Mouse (Mus musculus): ENCODE results near the gene Ankra2.

Ankra2 gene

DNA sequence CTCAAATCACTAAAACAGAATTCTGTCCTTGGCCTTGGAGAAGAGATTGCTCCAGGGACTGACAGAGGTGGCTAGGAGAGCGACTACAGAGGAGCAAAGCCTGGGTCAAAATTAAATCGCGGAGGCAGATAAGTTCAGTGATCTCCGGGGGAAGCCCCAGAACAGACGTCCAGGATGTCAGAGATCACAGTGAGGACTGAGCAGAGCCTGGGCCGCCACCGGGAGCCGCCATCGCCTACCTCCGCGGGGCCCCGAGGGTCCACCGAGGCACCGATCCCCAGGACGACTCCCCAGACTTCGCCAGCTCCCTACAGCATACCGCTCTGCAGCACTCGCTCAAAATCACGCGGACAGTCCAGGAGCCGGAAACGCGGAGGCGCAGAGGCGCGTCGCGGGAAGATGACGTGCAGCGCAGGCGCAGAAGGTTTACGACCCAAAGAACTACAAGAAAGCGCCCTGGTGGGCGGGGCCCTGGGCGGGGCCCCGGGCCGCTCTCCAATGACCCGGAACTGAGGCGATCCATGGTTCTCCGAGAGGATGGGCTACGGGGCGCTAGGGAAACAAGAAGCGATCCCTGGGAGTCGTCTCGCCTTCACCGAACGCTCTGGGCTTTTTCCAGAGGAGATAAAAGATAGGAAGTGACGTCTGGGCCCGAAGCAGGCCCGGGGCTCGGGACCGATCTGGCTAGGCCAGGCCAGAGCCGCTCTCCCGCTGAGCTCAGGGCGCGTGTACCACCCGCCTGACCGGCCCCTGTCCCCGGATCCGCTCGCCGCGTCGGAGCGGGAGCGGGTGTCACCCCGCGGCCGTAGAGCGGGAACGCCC lies at the start of gene Ankra2, which contains the start of gene Utp15:
Gene Ankra2, plus strand, starts transcription at position 439 of the 822 bp plus-strand sequence.
Gene Utp15, minus strand, starts transcription at position 406 of the 822 bp plus-strand sequence.
- DNase-seq (ENCODE audit: low spot score in 2 of 2): peak; percentile 94 to 97

DNA sequence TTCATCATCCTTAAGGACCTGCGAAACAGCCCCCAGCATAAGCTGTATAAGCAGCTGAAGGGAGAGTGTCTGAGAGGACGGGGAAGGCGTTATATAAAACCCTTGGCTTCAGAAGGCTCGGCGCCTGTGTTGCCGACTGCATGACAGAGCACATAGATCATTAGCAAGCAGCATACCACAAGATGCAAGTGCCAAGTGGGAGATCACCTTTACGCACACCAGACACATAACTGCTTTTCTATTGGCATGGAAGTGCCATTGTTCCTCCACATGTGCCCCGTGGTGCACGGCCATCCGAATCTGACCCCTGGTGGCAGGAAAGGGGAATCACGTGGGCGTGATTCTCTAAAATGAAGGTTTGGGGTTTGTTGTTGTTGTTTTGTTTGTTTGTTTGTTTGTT lies 40.0 kb upstream of the Ankra2 start:
- no peak for DNase-seq (ENCODE audit: low spot score in 2 of 2)

DNA sequence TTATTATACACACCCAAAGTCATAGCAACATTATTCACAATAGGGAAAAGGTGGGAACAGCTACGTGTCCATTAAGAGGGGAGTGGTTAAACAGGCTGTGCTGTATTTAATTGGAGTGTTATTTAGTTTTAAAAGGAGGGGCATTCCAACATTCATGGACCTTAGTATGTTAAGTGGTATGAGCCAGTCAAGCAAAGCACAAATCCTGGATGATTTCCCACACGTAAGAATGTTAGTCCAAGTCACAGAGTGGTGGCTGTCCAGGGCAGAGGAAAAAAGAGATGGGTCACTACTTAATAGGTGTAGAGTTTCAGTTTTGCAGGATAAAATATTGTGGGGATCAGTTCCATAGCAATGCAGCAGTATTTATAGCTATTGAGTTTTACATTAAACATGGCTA lies 36.6 kb upstream of the Ankra2 start:
- no peak for DNase-seq (ENCODE audit: low spot score in 2 of 2)

DNA sequence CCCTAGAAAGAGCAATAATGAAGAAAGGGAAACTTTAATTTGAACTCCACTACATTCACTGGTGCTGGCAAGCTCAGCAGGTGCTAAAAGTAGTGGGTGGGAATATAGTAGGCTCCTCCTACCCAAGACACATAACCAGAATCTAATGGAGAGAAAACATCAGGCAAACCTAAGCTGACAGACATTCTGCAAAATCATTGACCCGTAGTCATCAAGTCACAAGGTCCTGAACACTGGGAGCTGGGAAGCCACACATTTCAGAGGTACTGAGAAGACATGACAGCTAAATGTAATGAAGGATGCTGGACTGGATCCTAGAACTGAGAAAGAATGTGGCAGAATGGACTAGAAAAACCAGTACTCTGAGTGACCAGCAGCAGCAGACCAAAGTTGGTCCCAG lies 32.4 kb upstream of the Ankra2 start:
- no peak for DNase-seq (ENCODE audit: low spot score in 2 of 2)

DNA sequence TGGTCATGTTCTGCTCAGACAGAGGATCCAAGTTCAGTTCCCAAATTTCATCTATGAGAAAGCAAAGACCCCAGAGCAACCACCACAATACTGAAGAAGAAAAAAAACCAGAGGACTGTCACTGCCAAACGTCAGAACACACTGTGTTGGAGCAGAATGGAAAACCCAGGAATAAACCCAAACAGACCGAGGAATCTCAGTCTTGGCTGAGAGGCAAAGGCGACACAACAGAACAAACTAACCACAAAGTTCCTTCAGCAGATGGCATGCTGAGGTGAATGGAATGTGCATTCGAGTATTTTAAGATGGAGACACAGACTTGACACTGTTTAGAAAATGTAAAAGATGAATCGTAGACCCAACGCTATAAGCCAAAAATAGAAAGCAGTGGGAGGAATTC lies 27.4 kb upstream of the Ankra2 start:
- DNase-seq (ENCODE audit: low spot score in 2 of 2): no peak

DNA sequence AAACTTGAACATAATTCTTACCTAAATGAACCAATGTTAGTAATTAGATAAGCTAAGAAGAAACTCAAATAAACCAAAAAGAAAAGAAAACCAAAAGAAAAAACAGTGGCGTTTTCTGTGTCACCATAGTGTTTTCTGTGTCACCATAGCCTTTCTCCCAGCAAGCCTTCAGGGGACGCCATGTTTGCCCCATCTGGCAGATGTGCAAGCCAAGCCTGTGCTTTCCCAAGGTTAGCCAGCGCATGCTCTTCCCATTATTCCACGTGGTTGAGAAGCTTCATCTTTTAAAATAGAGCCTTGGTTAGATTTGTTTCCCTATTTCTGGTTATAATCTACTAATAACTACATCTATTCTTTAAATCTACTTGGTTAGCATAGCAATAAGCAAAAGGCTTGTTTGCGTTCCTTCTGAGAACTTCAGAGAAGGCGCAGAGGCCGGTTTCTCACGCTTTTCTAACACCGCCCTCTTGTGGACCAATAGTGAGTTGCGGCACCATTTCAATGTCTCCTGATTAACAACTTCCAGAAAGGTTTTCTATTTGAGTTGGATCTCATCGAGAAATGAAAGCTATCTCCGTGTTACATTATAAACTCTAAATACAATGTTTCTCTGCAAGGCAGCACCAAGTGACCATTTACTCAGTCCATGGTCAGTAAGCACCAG lies 22.8 kb upstream of the Ankra2 start:
- DNase-seq (ENCODE audit: low spot score in 2 of 2): peak in 1 of 2 experiments; percentile 18

DNA sequence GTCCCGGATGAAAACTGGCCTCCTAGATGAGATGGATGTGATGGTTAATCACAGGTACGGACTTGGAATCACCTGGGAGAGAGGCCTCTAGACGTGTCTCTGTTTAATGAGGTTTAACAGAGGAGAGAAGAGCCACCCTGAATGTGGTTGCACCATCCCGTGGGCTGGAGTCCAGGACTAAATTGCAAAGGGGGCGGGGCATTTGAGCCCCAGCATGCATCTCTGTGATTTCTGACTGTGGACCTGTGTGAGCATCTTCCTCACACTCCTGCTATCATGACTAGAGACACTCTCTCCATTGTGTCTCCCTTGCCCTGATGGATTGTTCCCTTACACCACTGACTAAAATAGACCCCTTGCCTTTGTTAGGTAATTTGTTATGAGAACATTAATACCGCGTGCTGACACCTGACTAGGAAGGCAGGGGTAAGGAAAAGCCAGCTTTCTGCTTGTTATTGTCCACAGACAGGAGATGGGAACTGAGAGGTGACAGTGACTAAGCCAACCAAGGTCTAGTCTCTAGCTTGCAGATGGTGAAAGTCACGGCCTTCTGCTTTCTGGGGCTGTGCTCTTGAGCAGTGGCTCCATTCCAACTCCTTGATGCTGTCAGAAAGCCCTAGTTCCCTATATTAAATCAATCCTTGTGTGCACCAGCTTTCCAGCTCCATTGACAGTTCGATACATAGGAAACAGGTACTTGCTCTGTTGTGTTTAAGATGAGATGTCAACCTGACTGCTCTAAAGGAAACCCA lies 21.2 kb upstream of the Ankra2 start:
- no peak for DNase-seq (ENCODE audit: low spot score in 2 of 2)

DNA sequence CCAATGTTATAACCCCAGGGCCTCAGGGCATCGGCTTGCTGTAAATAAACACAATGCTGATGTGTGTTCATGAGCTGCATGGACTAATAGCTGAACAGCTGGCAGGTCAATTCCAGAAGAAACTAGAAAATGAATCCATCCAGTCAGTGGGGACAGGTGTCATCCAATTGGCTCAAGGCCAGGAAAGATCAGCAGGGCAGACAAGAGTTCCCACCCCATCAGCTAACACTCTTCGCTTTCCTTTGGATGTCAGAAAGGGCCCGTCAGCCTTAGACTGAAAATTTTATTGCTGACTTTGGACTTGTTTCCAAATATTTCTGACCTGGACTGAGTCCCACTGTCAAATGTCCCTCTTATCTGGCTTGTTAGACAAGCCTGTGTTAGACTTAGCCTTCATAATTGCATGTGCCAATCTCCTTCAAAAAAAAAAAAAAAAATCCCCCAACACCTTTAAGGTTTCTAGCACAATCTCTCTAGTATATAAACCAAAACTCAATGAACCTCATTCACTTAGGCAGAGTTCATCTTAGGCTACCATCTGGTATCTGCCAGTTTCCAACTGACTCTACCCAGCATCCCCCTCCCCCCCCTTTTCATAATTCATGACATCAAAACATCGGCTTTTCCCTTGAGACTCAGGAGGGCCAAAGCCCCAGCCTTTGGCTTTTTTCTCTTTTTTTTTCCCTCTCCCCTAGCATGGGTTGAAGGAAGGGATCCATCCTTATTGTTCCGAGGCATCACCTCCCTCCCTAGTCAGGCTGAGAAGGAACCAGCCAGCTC lies 18.1 kb upstream of the Ankra2 start:
- no peak for DNase-seq (ENCODE audit: low spot score in 2 of 2)

DNA sequence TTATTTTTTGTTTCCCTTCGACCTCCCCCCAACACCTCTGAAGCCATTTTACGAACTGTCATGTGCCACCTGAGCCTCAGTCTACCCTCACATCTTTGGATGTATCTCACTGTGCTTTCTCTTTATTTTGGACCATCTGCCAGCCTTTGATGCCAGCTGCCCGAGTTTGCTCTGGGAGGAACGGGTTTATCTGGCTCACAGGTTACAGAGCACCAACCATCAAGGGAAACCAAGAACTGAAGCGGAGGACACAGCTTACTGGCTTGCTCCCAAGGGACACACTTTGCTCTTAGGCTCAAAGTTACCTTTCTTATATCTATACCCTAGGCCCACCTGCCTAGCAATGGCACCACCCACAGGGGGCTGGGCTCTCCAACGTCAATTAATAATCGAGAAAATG lies 17.5 kb upstream of the Ankra2 start:
- DNase-seq (ENCODE audit: low spot score in 2 of 2): no peak

DNA sequence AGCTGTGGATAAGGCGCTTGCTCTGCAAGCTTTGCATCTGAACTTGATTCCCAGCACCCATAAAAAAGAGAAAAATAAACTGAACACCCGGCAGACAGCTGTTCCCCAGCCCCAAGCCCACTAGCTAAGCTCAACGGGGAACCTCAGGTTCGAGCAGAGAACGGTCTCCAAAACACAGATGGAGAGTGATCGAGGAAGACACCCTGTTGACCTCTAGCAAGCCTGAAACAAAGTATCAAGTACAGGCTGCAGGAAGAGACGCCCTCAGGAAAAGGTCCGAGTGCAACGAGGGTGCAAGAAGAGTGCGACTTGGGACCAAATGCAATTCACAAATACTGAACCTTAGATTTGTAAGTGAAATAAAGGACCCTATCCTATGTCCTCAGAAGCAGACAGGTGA lies 13.3 kb upstream of the Ankra2 start:
- DNase-seq (ENCODE audit: low spot score in 2 of 2): no peak

DNA sequence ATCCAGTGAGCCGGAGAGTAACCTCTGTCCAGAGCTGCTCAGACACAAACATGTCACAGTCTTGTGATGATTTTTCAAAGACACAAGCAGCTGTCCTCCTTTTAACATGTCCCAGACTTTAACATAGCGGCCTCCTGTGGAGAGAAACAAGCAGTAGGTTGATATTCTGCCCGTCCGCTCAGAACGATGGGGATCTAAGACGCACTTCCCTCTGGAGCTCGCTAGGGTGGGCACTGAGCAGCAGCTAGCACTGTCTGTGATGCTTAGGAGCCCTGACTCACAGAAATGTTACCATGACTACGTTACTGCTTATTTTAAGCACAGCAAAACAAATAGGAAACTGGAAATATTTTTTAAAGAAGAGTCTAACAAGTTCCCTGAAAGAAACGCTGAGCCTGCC lies 8.0 kb upstream of the Ankra2 start:
- DNase-seq (ENCODE audit: low spot score in 2 of 2): no peak

DNA sequence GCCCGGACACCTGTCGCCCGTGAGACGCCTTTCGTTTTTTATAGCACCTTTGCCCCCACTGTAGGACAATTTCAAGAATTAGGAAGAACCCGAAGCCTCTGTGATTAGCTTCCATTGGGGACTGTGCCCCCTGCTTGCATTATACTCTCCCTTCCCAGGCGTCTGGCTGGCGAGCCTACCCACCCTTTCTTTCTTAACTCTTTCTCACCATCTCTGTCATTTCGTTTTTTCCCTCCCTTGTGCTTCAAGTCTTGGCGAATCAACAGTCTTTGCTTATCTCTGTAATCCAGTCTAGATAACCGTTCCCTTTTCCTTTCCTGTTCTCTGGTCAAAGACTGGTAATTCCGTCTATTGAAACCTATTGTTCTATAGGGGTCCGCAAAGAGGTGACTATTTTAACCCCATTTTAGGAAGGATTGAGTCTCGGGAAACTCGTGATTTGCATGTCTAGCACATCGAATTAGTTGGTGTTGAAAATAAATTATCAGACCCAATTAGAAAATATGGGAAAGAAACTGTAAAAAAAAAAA lies 649 bp downstream of the Ankra2 start:
- no peak for DNase-seq (ENCODE audit: low spot score in 2 of 2)

DNA sequence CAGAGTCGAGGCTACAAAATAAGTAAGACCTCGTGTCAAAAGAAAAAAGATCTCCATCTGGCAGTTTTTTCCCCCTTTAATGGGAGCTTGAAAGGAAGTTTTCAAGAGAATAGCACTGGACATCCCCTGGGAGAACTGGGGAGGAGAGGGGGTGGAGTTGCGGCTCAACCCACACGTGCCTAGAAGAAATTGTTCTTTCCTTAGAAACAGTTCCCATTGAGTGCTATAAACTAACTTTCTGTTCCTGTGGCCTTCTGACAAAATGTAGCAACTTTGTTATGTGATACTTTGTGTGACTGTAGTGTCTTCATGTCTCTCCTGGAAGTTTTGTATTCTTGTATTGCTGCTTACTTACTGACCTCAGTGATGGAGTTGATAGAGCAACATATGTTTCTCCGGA lies 1.2 kb downstream of the Ankra2 start:
- no peak for DNase-seq (ENCODE audit: low spot score in 2 of 2)

DNA sequence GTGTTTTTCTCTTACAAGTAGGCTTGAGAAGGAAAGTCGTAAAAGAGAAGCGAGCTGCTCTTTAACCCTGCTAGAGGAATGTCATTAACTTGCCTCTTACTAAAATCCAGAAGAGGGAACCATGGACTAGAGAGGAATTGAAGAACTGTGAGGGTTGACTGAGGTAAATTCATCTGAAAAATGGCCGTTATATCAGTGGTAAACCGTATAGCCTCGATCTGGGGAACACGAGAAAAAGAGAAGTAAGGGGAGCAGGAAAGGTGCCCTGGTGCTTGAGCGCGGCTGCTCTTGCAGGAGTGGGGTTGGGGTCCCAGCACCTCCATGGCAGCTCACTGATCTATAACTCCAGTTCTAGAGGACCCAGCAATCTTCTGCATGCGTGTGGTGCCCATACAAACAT lies 11.1 kb downstream of the Ankra2 start:
- no peak for DNase-seq (ENCODE audit: low spot score in 2 of 2)

DNA sequence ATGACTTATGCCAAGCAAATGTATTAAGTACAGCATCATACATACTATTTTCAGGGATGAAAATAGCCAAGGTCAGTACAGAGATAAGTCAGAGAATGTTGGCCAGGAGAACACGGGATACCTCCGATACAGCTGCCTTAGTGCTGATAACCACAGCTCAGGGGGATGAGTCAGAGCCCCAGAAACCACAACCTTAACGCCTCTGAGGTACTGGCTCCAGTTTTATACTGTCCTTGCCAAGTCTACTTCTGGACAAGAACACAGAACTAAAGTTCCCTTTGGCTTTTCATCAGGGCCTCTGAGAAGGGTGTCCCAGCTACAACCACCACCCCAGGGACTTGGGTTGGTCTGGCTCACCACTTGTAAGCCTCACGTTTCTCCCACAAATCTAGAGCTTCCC lies 12.8 kb downstream of the Ankra2 start:
- no peak for DNase-seq (ENCODE audit: low spot score in 2 of 2)

DNA sequence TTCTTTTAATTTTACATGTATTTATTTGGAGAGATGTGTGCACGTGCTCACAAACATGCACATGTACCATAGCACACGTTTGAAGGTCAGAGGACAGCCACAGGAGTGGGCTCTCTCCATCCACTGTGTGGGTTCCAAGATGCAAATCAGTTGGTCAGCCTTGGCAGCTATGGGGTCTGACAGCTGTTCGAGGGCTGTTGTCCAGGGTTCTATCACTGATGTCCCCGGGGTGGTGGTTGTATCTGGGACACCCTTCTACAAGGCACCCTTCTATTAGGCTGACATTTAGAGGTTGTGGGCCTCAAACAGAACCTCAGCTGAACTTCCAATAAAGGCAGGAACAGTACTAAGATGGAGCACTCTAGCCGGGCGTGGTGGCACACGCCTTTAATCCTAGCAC lies 13.4 kb downstream of the Ankra2 start:
- no peak for DNase-seq (ENCODE audit: low spot score in 2 of 2)

DNA sequence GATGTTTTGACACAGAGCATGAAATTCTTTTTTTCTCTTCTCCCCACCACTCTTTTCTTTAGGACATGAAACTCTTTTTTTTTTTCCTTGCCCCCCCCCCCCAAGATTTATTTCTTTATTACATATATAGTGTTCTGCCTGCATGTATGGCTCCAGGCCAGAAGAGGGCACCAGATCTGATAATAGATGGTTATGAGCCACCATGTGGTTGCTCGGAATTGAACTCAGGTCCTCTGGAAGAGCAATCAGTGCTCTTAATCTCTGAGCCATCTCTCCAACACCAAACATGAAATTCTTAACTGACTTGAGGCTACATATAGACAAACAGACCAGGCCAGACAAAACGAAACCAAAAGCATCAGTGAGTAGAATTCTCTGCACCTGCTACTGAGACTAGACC lies 14.6 kb downstream of the Ankra2 start:
- no peak for DNase-seq (ENCODE audit: low spot score in 2 of 2)

DNA sequence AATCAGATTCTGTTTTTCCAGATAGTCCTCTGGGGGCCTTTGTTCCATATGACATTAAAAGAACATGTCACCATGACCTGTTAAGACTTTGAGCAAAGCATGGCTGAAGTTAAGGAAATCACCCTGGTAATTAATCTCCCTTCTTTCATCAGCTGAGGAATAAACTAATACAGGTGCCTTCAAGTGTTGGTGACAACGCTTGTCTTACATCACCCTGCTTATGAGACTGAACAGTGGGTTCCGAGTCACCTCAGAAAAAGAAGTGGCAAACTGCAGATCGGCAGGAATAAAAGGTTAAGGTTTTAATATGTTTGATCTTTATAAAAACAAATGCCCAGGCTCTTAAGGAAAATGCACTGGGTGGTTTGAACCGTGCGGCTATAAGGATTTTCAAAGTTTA lies 16.8 kb downstream of the Ankra2 start, which contains the start of gene Gm21976:
Gene Gm21976, plus strand, starts transcription at position 202 of the 400 bp plus-strand sequence.
- no peak for DNase-seq (ENCODE audit: low spot score in 2 of 2)

DNA sequence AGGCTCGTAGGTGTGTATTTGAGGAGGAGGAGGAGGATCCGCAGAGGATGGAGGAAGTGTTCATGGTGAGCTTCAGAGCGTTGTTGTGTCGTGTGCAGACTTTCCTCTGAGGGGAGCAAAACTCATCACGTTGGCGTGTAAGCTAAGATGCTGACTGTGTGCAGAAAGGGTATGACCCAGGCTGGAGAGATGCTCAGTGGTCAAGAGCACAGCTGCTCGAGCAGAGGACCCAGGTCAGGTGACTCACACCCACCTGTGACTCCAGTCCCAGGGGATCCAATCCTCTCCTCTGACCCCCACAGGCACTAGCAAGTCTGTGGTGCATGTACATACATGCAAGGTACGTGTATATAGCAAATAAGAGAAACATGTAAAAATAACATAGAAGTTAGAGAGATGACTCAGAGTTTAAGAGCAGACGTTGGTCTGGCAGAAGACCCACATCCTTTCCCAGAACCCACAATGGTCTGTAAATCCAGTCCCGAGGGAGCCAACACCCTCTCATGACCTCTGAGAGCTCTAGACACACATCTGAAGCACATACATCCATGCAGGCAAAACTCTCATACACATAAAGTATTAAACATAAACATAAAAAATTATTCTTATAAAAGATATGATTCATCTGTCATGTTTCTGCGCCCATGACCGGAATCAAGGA lies 18.2 kb downstream of the Ankra2 start:
- DNase-seq (ENCODE audit: low spot score in 2 of 2): no peak

DNA sequence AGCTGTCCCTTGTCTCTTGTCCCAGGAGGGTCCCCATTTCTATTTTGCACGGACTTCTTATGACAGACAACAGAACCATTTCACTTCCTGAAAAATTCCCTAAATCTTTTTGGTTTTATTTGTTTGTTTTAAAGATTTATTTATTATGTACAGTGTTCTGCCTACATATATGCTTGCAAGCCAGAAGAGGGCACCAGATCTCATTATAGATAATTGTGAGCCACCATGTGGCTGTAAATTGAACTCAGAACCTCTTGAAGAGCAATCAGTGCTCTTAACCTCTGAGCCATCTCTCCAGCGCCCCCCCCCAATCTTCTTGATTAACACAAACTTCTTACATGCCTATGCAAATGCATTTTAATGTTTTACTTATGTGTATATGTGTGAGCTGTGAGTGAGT lies 27.8 kb downstream of the Ankra2 start:
- no peak for DNase-seq (ENCODE audit: low spot score in 2 of 2)

DNA sequence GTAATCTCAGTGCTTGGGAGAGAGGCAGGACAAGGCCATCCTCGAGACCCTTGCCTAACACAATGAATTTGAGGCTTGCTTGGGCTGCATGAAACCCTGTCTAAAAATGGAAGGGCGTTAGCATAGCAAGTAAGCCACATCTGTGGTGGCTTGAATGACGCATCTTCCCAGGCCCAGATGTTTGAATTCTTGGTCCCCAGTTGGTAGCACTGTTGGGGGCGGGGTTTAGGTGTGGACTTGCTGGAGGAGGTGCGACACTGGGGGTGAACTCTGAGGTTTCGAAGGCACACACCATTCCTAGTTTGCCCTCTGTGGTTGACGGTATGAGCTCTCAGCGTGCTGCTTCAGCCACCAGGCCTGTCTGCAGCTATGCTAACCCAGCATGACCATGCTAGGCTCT lies 28.8 kb downstream of the Ankra2 start:
- no peak for DNase-seq (ENCODE audit: low spot score in 2 of 2)
